Mouse (Mus musculus): Measurements from ENCODE around the gene Gcm1. TPM values are rescaled to one million over a fixed set of nuclear protein-coding genes. Genes with fewer than 3 reads are reported as not detected.
A peak's percentile ranks its signal among the peaks of the same experiment; 100 is the strongest.
"Not testable (repeated sequence)": the region's sequence is repeated elsewhere in the genome, so short reads cannot be mapped to it uniquely, and the experiment has no call there.

Gene Gcm1
- polyA plus RNA-seq, 2 experiments, result not detected

- H3K36me3 ChIP-seq (replicated peaks; ENCODE audit: control insufficient read depth, insufficient read depth, low read depth), result no peaks in the 10 kb centered on the region
- H3K27me3 ChIP-seq (ENCODE audit: control insufficient read depth, insufficient read depth, low read length), result no peaks in the 10 kb centered on the region
- no peak overlapping the region for H3K4me2 ChIP-seq (ENCODE audit: low read depth)
- H3K9ac ChIP-seq (replicated peaks), result no peak overlapping the region
- ATAC-seq (ENCODE audit: insufficient read depth) (no peak), DNase-seq (ENCODE audit: low read depth in 3 of 3, low spot score in 3 of 3) (no peak)
- H3K27ac ChIP-seq, result no peak overlapping the region
- H3K4me3 ChIP-seq (ENCODE audit: insufficient read depth in 1 of 2, low read depth in 2 of 2, low read length in 2 of 2), result no peak overlapping the region
- WGBS (ENCODE audit: insufficient replicate concordance), result 50% methylated on average over 4 of the region's 4 CpGs
- no peaks in the 10 kb centered on the region for H3K4me1 ChIP-seq (replicated peaks; ENCODE audit: control insufficient read depth in 2 of 2, insufficient read depth in 2 of 2, low read length in 1 of 2)
- no peaks in the 10 kb centered on the region for H3K9me3 ChIP-seq (ENCODE audit: control insufficient read depth, low read length)
- no peak for TF ChIP-seq EP300 (IDR thresholded peaks at IDR 0.05; ENCODE audit: low read depth)
These were observed 19.9 kb downstream of the Gcm1 start for GRCm38 (mm10) chr9:78071626-78072025.

GRCm38 (mm10) chr9:78073291-78073690 lies 21.6 kb downstream of the Gcm1 start:
- not testable (repeated sequence) for H3K9ac ChIP-seq (replicated peaks); ATAC-seq (ENCODE audit: insufficient read depth); H3K4me2 ChIP-seq (ENCODE audit: low read depth); H3K27ac ChIP-seq; H3K4me1 ChIP-seq (replicated peaks; ENCODE audit: control insufficient read depth in 2 of 2, insufficient read depth in 2 of 2, low read length in 1 of 2); H3K9me3 ChIP-seq (ENCODE audit: control insufficient read depth, low read length); H3K36me3 ChIP-seq (replicated peaks; ENCODE audit: control insufficient read depth, insufficient read depth, low read depth); DNase-seq (ENCODE audit: low read depth in 3 of 3, low spot score in 3 of 3); H3K4me3 ChIP-seq (ENCODE audit: insufficient read depth in 1 of 2, low read depth in 2 of 2, low read length in 2 of 2); H3K27me3 ChIP-seq (ENCODE audit: control insufficient read depth, insufficient read depth, low read length)
- 65% methylated on average over 3 of the region's 3 CpGs for WGBS (ENCODE audit: insufficient replicate concordance)

GRCm38 (mm10) chr9:78073713-78074340 lies 22.1 kb downstream of the Gcm1 start:
- no peak for TF ChIP-seq EP300 (IDR thresholded peaks at IDR 0.05; ENCODE audit: low read depth)
- no peak for TF ChIP-seq CTCF (IDR thresholded peaks at IDR 0.05; ENCODE audit: low read depth)
- 69% methylated on average over 13 of the region's 13 CpGs for WGBS (ENCODE audit: insufficient replicate concordance)
- Histone ChIP-seq H3K4me2 (ENCODE audit: low read depth) (no peak overlapping the region), H3K9ac (replicated peaks) (no peak overlapping the region), H3K9me3 (ENCODE audit: control insufficient read depth, low read length) (no peaks in the 10 kb centered on the region), H3K36me3 (replicated peaks; ENCODE audit: control insufficient read depth, insufficient read depth, low read depth) (no peaks in the 10 kb centered on the region), H3K4me3 (ENCODE audit: insufficient read depth in 1 of 2, low read depth in 2 of 2, low read length in 2 of 2) (no peak overlapping the region), H3K27ac (no peak overlapping the region), H3K4me1 (replicated peaks; ENCODE audit: control insufficient read depth in 2 of 2, insufficient read depth in 2 of 2, low read length in 1 of 2) (no peaks in the 10 kb centered on the region), H3K27me3 (ENCODE audit: control insufficient read depth, insufficient read depth, low read length) (no peaks in the 10 kb centered on the region)
- no peak for DNase-seq (ENCODE audit: low read depth in 3 of 3, low spot score in 3 of 3)
- ATAC-seq (ENCODE audit: insufficient read depth), result no peak

GRCm38 (mm10) chr9:78075256-78075655 lies 23.5 kb downstream of the Gcm1 start:
- H3K4me3 ChIP-seq (ENCODE audit: insufficient read depth in 1 of 2, low read depth in 2 of 2, low read length in 2 of 2), result no peak overlapping the region
- H3K27ac ChIP-seq, result no peak overlapping the region
- no peak overlapping the region for H3K9ac ChIP-seq (replicated peaks)
- no peak for ATAC-seq (ENCODE audit: insufficient read depth)
- H3K27me3 ChIP-seq (ENCODE audit: control insufficient read depth, insufficient read depth, low read length), result no peaks in the 10 kb centered on the region
- H3K9me3 ChIP-seq (ENCODE audit: control insufficient read depth, low read length), result no peaks in the 10 kb centered on the region
- 78% methylated on average over 3 of the region's 3 CpGs for WGBS (ENCODE audit: insufficient replicate concordance)
- H3K4me2 ChIP-seq (ENCODE audit: low read depth), result no peak overlapping the region
- no peak for DNase-seq (ENCODE audit: low read depth in 3 of 3, low spot score in 3 of 3)
- TF ChIP-seq EP300 (IDR thresholded peaks at IDR 0.05; ENCODE audit: low read depth) (no peak), CTCF (IDR thresholded peaks at IDR 0.05; ENCODE audit: low read depth) (no peak)
- no peaks in the 10 kb centered on the region; the same call in 1 of the 2 replicates for H3K36me3 ChIP-seq (replicated peaks; ENCODE audit: control insufficient read depth, insufficient read depth, low read depth)
- H3K4me1 ChIP-seq (replicated peaks; ENCODE audit: control insufficient read depth in 2 of 2, insufficient read depth in 2 of 2, low read length in 1 of 2), result no peaks in the 10 kb centered on the region

- no peak overlapping the region for H3K4me3 ChIP-seq (ENCODE audit: insufficient read depth in 1 of 2, low read depth in 2 of 2, low read length in 2 of 2)
- no peak overlapping the region for H3K9ac ChIP-seq (replicated peaks)
- H3K27ac ChIP-seq, result no peak overlapping the region
- 38% methylated on average over 2 of the region's 2 CpGs for WGBS (ENCODE audit: insufficient replicate concordance)
- no peaks in the 10 kb centered on the region for H3K27me3 ChIP-seq (ENCODE audit: control insufficient read depth, insufficient read depth, low read length)
- H3K4me1 ChIP-seq (replicated peaks; ENCODE audit: control insufficient read depth in 2 of 2, insufficient read depth in 2 of 2, low read length in 1 of 2), result no peaks in the 10 kb centered on the region
- DNase-seq (ENCODE audit: low read depth in 3 of 3, low spot score in 3 of 3), result no peak
- H3K9me3 ChIP-seq (ENCODE audit: control insufficient read depth, low read length), result no peaks in the 10 kb centered on the region
- peaks cover 15% of the 10 kb centered on the region for H3K36me3 ChIP-seq (replicated peaks; ENCODE audit: control insufficient read depth, insufficient read depth, low read depth)
- TF ChIP-seq EP300 (IDR thresholded peaks at IDR 0.05; ENCODE audit: low read depth) (no peak), CTCF (IDR thresholded peaks at IDR 0.05; ENCODE audit: low read depth) (peak; percentile 41; the same call in 1 of the 2 replicates)
- ATAC-seq (ENCODE audit: insufficient read depth), result no peak
- no peak overlapping the region for H3K4me2 ChIP-seq (ENCODE audit: low read depth)
These were observed 26.5 kb downstream of the Gcm1 start for GRCm38 (mm10) chr9:78078240-78078639.

Data from liver, embryonic 14.5 days (tissue).